Mouse (Mus musculus) adrenal gland, adult 8-10 months (tissue): ENCODE data around the gene Spop. TPM values are rescaled to one million over a fixed set of nuclear protein-coding genes. Genes with fewer than 3 reads are reported as not detected.
A peak's percentile ranks its signal among the peaks of the same experiment; 100 is the strongest.
"Not testable (repeated sequence)": the region's sequence is repeated elsewhere in the genome, so short reads cannot be mapped to it uniquely, and the experiment has no call there.

Experiments used
- DNase-seq: peaks from one replicate; pipeline ENCODE4 v3.0.0; 2022
- total RNA-seq, 4 experiments: library from RNA; stranded (reverse); gene quantifications; 2 replicates each; pipeline ENCODE4 v1.2.4; 2022

Gene Spop
- total RNA-seq, 4 experiments from 2014 or later = 160 to 216 (median 189) TPM

GRCm38 (mm10) chr11:95391743-95392142, 22.1 kb upstream of the Spop start:
- no peak for DNase-seq

- DNase-seq = no peak
Measured at GRCm38 (mm10) chr11:95392223-95392667, 21.6 kb upstream of the Spop start.

GRCm38 (mm10) chr11:95392708-95393499, 21.0 kb upstream of the Spop start:
- no peak for DNase-seq

- no peak for DNase-seq
Measured at GRCm38 (mm10) chr11:95393500-95393816, 20.4 kb upstream of the Spop start.

GRCm38 (mm10) chr11:95394112-95394511, 19.8 kb upstream of the Spop start:
- DNase-seq = no peak

- DNase-seq = no peak
Measured at GRCm38 (mm10) chr11:95396548-95396947, 17.3 kb upstream of the Spop start.

- DNase-seq = peak; percentile 40
Measured at GRCm38 (mm10) chr11:95397843-95398835, 15.7 kb upstream of the Spop start.

- no peak for DNase-seq
Measured at GRCm38 (mm10) chr11:95399520-95400020, 14.3 kb upstream of the Spop start.

- no peak for DNase-seq
Measured at GRCm38 (mm10) chr11:95401568-95401967, 12.3 kb upstream of the Spop start.

- peak; percentile 61 for DNase-seq
Measured at GRCm38 (mm10) chr11:95402196-95402595, 11.7 kb upstream of the Spop start.

- peak; percentile 75 for DNase-seq
Measured at GRCm38 (mm10) chr11:95402658-95403101, 11.2 kb upstream of the Spop start.

- no peak for DNase-seq
Measured at GRCm38 (mm10) chr11:95403382-95404340, 10.2 kb upstream of the Spop start.

GRCm38 (mm10) chr11:95405771-95406170, 8.1 kb upstream of the Spop start:
- DNase-seq = no peak

GRCm38 (mm10) chr11:95406398-95406797, 7.5 kb upstream of the Spop start:
- not testable (repeated sequence) for DNase-seq

GRCm38 (mm10) chr11:95409450-95410112, 4.3 kb upstream of the Spop start:
- no peak for DNase-seq

- DNase-seq = no peak
Measured at GRCm38 (mm10) chr11:95411453-95412013, 2.3 kb upstream of the Spop start.

GRCm38 (mm10) chr11:95412615-95413014, 1.3 kb upstream of the Spop start:
- DNase-seq = peak; percentile 84

GRCm38 (mm10) chr11:95414536-95415161, 769 bp downstream of the Spop start:
- DNase-seq = peak; percentile 93

GRCm38 (mm10) chr11:95415931-95416330, 2.1 kb downstream of the Spop start:
- DNase-seq = no peak

- DNase-seq = no peak
Measured at GRCm38 (mm10) chr11:95417341-95417740, 3.5 kb downstream of the Spop start.
